Mouse (Mus musculus) olfactory bulb, adult 2 months (tissue): ENCODE data around the gene Tmem189.

Experiments used
- CTCF ChIP-seq: fragments of 200-500 bp; IDR thresholded peaks from 2 replicates; pipeline ENCODE4 v1.5.1; 2012; ENCODE audit warnings: low read depth, mild to moderate bottlenecking, low read length, moderate library complexity; ENCODE audit not compliant: insufficient read depth
- POLR2A ChIP-seq: fragments of 200-500 bp; IDR thresholded peaks from 2 replicates; pipeline ENCODE4 v1.6.1; 2012; ENCODE audit warnings: mild to moderate bottlenecking, low read depth, low read length, moderate library complexity; ENCODE audit not compliant: insufficient read depth

DNA sequence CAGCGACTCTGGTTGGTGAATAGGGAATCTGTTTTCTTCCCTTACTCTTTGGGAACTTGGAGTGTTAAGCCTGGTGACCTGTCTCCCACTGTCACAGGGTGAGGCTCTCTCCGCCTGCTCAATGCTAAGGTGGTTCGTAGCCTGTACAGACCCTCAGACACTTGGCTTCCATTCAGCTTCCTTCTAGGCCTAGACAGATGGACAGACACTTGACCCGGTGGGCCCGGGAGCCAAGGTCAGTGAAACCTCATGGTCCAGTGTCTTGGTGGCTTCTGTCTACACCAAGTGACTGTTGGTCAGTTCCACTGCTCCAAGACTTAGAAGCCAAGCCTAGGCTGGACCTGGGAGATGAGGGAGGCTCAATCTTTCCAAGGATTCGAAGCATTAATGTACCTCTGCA lies 1.8 kb upstream of the Tmem189 start:
- TF ChIP-seq CTCF (no peak), POLR2A (no peak)
